Mouse (Mus musculus) adrenal gland, postnatal 36 days (tissue): ENCODE measurements around the gene Igsf9b. TPM values are rescaled to one million over a fixed set of nuclear protein-coding genes. Genes with fewer than 3 reads are reported as not detected.

ENCODE experiments used
- DNase-seq, 2 experiments: peaks; one replicate each; pipeline ENCODE4 v3.0.0; 2021; ENCODE audit warnings: mixed read lengths in 1 of 2
- long read RNA-seq, 2 experiments: library from polyadenylated mRNA; stranded (forward); transcript quantifications; one replicate each; pipeline ENCODE4 v2.0.0; 2021; ENCODE audit warnings: borderline sequencing depth in 2 of 2
- total RNA-seq, 2 experiments: library from RNA; stranded (reverse); gene quantifications; 2 replicates each; pipeline ENCODE4 v1.2.3; 2021

The Igsf9b gene
- 1 to 10 TPM; 4.0 to 6.0 TPM for total RNA-seq
- long read RNA-seq, experiment 1, partial matches to known transcripts = 0 of 2 reads
- long read RNA-seq, experiment 1, other reads (novel, unspliced or antisense) = 2 of 2 reads
- long read RNA-seq, experiment 2 = 0 reads

GRCm38 (mm10) chr9:27298411-27299285 is at the start of gene Igsf9b:
TSS of gene Igsf9b (plus strand) at chr9:27299204.
- peak; percentile 94 for DNase-seq

DNA sequence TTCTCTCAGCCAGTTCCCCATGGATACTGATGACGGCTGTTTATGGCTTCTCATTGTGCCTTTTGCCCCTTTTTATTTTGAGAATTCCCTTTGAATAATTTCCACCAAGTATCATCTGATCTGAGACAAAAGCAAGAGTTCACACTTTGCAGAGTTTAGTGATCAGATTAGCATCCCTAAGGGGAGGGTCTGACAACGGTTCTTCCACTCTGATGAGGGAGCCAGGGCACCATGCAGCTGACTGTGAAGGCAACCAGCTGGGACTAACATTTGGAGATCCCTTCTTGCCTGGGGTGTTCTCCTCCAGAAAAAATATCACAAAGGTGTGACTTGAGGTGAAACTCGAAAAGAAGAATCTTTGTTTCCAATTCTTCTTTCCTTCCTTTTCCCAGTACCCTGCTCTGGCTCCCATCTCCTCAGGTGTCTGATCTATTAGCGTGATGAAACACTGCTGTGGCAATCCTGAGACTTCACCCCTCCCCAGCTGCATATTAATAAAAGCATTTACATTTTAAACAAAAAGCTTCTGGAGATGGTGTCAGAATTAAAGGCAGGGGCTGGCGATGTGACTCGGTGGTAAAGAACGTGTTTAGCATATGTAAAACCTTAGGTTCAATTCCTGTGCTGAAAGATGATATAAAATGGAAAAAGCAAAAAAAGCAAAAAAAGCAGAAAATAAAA is 46.8 kb upstream of the Igsf9b start:
- DNase-seq = no peak

- peak; percentile 89 to 95 for DNase-seq
Measured at GRCm38 (mm10) chr9:27256454-27256853, 42.5 kb upstream of the Igsf9b start.

DNA sequence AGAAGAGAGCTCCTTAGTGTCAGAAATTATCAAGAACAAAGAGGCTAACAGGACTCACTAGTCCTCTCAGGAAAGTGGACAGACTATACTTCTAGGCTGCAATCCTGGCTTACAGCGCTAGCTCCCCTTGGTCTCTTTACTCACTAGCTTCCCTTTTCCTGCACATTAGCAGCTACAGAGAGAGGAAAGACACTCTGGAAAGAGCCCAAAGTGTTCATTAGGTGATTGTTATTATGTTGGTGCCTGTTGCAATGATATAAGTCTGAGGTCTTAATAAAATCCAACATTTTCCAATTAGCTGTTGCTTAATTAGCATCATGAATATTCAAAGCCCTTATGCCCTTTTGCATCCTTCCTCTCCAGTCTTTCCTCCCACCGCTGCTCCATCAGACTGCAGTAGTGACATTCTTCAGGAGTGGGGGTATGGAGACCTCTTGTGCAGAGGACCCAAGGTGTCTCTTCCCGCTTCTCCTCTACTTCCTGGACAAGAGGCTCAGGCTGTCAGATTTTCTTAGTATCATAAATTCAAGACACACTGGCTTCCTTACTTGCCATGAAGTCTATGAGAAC is 38.5 kb upstream of the Igsf9b start:
- DNase-seq = no peak

GRCm38 (mm10) chr9:27261905-27262304 is 37.1 kb upstream of the Igsf9b start:
- no peak for DNase-seq

DNA sequence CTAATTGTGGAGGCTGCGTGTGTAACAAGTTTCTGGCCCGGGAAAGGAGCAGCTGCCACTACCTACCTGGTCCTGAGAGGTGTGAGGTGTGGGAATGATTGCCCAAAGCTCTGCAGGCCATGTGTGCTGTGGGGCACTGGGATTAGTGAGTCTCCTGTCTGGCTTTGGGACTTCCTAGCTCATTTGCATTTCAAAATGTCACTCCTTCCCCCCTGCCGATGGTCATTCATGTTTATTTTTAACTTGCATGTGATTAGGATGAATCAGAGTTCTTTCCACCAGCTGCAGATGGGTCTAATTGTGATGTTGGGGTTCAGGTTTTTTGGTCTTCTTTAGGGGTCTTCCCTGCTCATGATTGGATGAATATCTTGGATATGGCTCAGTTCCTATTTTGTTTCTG is 34.0 kb upstream of the Igsf9b start:
- no peak for DNase-seq

- DNase-seq = no peak
Measured at GRCm38 (mm10) chr9:27267878-27268277, 31.1 kb upstream of the Igsf9b start.

- DNase-seq = no peak
Measured at GRCm38 (mm10) chr9:27268493-27268892, 30.5 kb upstream of the Igsf9b start.

- DNase-seq = no peak
Measured at GRCm38 (mm10) chr9:27269322-27269721, 29.7 kb upstream of the Igsf9b start.

GRCm38 (mm10) chr9:27269904-27270303 is 29.1 kb upstream of the Igsf9b start:
- no peak for DNase-seq

DNA sequence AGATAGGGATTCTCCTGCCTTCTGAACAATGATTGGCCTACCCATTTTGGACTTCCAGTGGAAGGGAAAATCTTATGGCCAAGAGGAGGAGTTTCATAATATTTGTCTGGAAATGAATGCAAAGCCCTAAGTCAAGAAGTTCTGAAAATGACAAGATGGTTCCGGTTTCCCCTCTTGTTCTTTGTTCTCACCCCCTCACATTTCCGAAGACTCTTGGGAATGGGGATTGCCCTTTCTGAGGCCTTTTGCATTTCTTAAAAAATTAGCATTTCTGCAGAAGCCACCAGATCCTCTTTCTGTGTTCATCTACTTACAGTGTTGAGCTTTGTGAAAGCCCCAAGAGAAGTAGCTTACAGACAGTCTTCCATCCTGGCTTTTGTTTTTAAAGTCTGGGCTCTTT is 27.1 kb upstream of the Igsf9b start:
- DNase-seq = no peak

DNA sequence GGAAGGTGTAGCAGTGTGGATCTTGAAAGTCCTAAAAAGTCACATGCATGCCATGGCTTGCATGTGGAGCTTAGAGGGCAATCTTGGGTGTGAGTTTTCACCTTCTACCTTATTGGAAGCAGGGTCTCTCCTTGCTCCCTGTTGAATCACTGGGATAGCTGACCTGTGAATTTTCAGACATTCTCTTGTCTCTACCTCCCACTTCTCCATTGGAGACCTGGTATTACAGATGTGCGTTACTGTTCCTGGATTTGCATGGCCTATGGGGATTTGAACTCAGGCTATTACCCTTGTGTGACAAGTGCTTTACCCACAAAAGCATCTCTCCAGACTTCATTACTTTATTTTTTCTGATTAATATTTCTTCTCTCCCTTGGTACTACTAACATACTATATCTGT is 26.1 kb upstream of the Igsf9b start:
- no peak for DNase-seq

GRCm38 (mm10) chr9:27276282-27276839 is 22.6 kb upstream of the Igsf9b start:
- DNase-seq = no peak

GRCm38 (mm10) chr9:27277401-27278087 is 21.5 kb upstream of the Igsf9b start:
- no peak for DNase-seq

DNA sequence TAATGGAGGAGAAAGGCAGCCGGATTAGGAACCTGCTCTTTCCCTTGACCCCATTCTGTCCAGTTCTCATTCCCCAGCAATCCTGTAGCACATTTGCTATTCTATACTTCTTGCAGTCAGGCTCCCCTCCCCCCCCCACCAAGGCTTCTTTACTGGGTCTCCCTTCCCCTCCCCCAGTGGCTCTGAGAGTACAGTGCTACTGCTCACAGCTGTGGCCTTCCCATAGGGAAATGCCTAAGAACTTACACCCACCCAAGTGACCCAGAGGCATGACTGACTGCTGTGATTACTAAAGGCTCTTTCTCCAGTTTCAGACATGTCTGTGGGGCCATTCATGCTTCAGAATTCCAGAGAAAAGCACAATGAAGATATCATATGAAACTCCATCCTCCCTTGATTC is 20.0 kb upstream of the Igsf9b start:
- no peak for DNase-seq

DNA sequence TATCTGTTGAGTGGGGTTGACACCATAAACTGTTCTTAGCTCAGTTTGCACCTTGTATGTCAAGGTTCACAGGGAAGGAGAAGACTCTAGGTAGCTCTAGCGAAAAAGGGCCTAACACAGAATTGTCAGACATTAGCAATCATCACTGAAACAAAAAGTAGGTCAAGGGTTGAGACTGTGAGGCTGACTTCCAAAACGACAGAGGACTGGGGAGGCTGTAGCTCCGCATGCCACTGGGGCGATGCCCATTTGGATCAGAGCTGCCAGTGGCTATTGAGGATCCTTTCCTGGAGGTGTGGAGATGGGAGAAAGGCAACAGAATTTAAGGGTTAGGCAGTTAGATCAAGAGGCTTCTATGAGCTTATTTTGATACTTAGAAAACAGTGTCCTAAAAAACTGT is 18.0 kb upstream of the Igsf9b start:
- DNase-seq = peak; percentile 44 to 51

- no peak for DNase-seq
Measured at GRCm38 (mm10) chr9:27285719-27286249, 13.2 kb upstream of the Igsf9b start.

- no peak for DNase-seq
Measured at GRCm38 (mm10) chr9:27286296-27286695, 12.7 kb upstream of the Igsf9b start.

- no peak for DNase-seq
Measured at GRCm38 (mm10) chr9:27286859-27287258, 12.1 kb upstream of the Igsf9b start.

GRCm38 (mm10) chr9:27287419-27287818 is 11.6 kb upstream of the Igsf9b start:
- peak; percentile 78 to 79 for DNase-seq

DNA sequence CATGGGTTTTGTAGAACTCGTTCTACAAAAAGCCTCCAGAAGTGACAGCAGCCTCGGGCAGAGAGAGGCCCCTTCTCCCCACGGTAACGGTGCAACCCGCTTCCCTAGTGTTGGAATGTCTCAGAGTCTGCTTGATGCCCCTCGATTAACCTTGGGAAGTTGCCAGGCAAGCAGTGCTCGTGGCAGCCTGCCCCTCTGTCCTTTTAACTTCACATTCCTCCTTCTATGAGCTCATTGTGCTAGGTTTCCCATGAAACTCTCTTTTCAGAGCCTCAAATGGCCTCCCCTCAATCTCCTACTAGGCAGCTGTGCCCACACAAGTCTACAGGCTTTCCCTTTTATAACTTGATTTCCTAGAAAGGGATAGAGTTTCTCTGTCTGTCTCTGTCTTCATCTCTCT is 10.6 kb upstream of the Igsf9b start:
- peak; percentile 44 to 60 for DNase-seq
